Mouse (Mus musculus) leukemia stem cell, adult 10-12 weeks (primary cell): ENCODE results near the gene Gm5724. TPM values are rescaled to one million over a fixed set of nuclear protein-coding genes. Genes with fewer than 3 reads are reported as not detected.

Experiments
- polyA plus RNA-seq: library from polyadenylated mRNA; stranded (reverse); fragments of >175 nt; gene quantifications from 2 replicates; pipeline ENCODE4 v1.2.3, GENCODE M21; 2012; ENCODE audit warnings: low replicate concordance

Gene Gm5724
- polyA plus RNA-seq = not detected in 2 replicates

DNA sequence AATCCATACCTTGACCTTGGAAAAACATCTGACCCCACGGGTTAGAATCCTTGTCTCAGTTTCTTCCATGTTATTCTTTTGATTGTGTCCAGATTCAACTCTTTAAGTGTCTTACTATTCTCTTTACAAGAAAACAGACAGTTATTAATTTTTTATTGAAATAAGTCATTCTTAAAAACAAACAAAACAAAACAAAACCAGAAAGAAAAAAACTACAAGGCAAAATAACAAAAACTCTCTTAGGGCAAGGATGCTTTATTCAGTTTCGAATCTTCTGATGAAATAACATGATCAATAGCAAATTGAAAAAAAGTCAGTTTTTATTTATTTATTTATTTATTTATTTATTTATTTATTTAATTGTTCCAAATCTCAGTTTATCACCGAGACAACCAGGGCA is at the start of gene Gm5724:
Gm5724 (minus strand) TSS at position 101 of the 400 bp plus-strand sequence.

Other genes with a start within 250 kb of the Gm5724 start
- gene Slco1c1, start 249.4 kb downstream of the Gm5724 start, polyA plus RNA-seq = not detected in 2 replicates
- not detected in 2 replicates for gene Slco1b2, start 144.3 kb downstream of the Gm5724 start, polyA plus RNA-seq
- gene Slco1a4, start 82.4 kb upstream of the Gm5724 start, polyA plus RNA-seq = not detected in 2 replicates
- not detected in 2 replicates for gene Slco1a1, start 173.2 kb upstream of the Gm5724 start, polyA plus RNA-seq
- not detected in 2 replicates for gene Gm6614, start 237.6 kb upstream of the Gm5724 start, polyA plus RNA-seq